Mouse (Mus musculus) cerebellum, adult 8-10 months (tissue): ENCODE results near the gene Tmx1.

Experiments used
- DNase-seq: peaks from one replicate; pipeline ENCODE4 v3.0.0; 2022

Gene Tmx1

DNA sequence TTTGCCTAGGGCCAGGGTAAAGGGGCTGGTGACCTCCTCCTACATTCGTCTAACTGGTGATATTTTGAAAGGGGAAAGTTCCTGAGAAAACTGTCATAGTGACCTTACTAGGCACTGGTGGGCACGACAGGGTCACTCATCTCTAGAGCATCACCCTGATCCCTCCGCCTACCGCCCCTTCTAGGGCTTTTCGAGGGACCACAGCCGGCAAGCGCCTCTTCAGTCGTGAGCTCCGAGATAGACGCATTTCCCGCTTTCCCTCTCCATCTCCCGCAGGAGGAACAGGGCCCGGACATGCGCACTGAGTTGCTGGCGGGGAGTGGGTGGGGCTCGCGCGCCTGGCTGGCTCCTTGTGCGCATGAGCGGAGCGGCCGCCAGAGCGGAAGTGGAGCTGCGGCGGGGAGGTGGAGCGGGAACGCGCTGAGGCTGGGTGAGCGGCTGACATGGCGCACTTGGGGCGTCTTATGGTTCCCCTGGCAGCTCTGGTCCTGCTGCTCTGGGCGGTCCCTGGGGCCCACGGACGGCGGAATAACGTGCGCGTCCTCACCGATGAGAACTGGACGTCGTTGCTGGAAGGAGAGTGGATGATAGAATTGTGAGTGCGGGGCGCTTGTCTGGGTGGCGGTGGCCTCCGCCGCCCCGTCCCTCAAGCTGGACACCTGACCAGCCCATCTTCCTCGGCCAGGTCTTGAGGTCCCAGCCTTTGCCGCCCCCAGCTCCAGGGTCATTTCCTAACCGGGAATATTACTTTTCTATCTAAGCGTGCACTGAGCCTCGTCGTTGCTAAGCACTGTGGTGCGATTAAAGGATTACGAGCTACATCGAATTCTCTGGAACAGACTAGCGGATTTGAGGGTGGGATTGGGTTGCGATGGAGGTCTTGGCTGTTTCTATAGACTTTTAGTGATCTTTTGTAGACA, at the start of gene Tmx1:
TSS of gene Tmx1 (plus strand) at position 370 of the 920 bp plus-strand sequence.
- DNase-seq, result peak; percentile 98

DNA sequence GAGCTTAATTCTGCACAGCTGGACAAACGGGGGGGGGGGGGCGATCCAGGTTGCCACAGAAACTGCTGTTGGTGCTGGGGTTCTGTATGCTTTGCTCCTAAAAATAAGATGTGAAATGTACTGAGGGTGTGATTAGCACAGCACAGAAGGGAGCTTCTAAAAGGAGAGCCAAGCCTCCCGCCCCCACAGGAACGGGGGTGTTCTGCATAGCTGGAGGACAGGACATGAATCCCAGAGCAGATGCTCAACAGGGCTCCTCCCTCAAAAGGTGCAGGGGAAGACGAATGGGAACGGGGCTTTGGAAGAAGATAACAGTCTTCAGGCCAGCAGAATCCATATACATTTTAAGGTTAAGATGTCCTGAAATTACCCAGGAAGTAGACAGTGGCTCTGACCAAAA, 48.6 kb upstream of the Tmx1 start:
- DNase-seq, result no peak

- no peak for DNase-seq
Measured at GRCm38 (mm10) chr12:70408396-70408795, 44.5 kb upstream of the Tmx1 start.

GRCm38 (mm10) chr12:70409600-70409999, 43.3 kb upstream of the Tmx1 start:
- DNase-seq, result no peak

DNA sequence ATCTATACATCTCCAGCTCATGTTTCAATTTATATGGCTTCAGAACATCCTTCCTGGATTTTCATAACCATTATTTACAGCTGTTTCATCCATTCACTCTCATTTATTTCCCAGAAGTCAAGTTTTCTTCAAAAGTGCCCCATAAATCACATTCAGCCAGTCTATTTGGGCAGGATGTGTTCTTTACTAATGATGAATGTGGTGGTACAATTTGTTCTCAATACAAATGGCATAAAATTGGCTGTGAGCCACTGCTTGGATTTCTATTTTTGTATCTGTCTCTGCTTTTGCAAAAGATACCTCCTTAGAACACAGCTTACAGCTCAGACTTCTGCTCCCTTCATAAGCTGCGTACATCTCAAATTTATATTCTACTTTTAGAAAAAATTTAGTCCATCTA, 32.7 kb upstream of the Tmx1 start:
- no peak for DNase-seq

DNA sequence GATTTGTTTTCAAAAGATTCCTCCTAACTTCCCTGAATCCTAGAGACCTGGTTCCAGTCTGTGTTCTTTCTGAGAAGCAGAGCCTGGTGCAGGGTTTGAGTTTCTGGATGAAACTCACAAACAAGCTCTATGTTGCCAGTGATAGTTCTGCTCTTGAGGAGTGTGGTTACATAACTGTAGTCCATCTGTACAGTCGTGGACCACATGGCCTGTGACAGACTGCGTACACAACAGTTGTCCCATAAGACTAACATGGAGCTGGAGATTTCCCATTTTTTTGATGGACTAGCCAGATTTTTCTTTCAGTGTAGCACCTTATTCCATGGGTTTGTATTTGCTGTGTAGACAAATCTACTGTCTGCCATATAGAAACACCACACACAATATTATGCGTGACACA, 31.9 kb upstream of the Tmx1 start:
- no peak for DNase-seq

- DNase-seq, result no peak
Measured at GRCm38 (mm10) chr12:70422322-70423118, 30.4 kb upstream of the Tmx1 start.

GRCm38 (mm10) chr12:70427885-70428284, 25.0 kb upstream of the Tmx1 start:
- no peak for DNase-seq

DNA sequence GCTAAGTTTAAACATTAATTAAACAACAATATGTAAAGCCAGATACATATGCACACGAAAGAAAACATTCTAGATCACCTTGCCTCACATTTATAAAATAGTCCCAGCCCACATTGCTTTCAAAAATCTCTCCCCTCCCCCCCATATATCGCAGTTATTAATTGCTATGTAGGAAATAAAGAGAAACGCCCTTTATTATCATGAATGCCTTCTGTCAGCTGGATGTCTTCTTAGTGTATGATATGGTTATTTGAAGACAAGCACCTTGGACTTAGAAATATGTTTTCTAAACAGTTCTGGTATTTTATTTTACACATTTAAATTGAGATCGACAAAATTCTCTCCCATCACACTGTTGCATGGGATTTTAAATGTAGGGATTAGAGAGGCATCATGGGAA, 23.3 kb upstream of the Tmx1 start:
- no peak for DNase-seq

GRCm38 (mm10) chr12:70430307-70430950, 22.5 kb upstream of the Tmx1 start:
- DNase-seq, result peak; percentile 53

DNA sequence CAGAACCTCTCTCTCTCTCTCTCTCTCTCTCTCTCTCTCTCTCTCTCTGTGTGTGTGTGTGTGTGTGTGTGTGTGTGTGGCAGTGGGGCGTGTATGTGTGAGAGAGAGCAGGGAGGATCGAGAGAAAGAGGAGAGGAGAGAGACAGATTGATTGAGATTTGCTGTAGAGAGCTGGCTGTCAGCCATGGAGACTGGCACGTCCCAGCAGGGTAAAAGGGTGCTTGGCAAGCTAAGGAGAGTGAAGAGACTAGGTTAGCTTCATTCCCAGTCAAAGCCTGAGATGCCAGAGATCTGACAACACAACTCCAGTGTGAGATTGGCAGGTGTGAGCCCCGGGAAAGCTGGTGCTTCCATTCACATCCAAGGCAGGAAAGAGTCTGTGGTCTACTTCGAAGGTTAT, 21.5 kb upstream of the Tmx1 start:
- DNase-seq, result no peak

- no peak for DNase-seq
Measured at GRCm38 (mm10) chr12:70449961-70450360, 2.9 kb upstream of the Tmx1 start.

GRCm38 (mm10) chr12:70451533-70451932, 1.4 kb upstream of the Tmx1 start:
- no peak for DNase-seq

DNA sequence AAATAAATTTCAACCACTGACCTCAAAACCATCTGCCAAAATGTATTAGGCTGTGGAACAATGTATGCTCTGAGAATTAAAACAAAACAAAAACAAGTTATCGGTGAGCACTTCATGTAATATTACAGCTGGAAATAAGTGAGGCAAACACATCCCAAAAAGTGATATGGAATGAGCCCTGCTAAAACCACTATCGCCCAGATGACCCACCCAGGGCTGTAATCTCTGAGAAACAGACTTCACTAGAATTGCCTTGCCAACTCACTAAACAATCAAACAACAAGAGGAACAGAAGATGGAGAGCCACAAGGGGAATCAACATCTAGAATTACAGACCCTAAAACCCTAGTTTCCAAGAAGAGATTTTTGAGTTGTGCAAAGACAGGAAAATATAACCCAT, 752 bp upstream of the Tmx1 start:
- no peak for DNase-seq

GRCm38 (mm10) chr12:70455226-70455625, 2.3 kb downstream of the Tmx1 start:
- DNase-seq, result no peak

DNA sequence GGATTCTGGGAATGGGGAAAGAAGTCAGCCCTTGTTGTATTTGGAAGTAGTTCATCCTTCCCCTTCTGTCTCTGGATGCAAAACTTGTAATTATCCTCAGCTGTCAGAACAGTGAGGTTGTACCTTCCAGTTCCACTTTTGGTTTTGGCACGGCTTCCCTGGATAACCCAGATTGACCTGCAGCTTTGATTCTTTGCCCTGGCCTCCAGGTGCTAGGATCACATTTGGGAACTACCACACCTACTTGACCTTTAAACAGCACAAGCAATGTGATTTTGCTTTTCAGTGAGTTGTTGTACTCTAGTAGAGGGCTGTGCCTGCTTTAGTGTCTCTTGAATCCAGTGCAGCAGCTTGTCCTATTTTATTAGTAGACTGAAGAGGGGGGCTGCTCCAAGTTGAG, 6.7 kb downstream of the Tmx1 start:
- no peak for DNase-seq

DNA sequence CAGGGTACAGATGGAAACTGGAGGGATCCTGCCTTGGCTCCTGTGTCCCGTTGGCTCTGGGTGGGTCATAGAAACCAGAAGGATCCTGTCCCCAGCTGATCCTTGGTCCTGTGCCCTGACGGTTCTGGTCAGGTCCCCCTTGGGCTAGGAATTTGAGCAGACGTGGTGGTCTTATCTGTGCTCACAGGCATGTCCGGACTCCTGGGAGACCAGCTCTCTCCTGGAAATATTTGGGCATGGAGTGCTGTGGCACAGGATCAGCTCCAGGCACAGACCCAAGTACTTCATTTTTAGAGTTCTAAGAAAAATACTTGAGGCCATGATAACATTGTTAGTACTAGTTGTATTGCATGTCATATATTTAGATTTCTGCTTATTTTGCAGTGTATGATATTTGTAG, 11.1 kb downstream of the Tmx1 start:
- no peak for DNase-seq

- no peak for DNase-seq
Measured at GRCm38 (mm10) chr12:70475336-70475735, 22.4 kb downstream of the Tmx1 start.

DNA sequence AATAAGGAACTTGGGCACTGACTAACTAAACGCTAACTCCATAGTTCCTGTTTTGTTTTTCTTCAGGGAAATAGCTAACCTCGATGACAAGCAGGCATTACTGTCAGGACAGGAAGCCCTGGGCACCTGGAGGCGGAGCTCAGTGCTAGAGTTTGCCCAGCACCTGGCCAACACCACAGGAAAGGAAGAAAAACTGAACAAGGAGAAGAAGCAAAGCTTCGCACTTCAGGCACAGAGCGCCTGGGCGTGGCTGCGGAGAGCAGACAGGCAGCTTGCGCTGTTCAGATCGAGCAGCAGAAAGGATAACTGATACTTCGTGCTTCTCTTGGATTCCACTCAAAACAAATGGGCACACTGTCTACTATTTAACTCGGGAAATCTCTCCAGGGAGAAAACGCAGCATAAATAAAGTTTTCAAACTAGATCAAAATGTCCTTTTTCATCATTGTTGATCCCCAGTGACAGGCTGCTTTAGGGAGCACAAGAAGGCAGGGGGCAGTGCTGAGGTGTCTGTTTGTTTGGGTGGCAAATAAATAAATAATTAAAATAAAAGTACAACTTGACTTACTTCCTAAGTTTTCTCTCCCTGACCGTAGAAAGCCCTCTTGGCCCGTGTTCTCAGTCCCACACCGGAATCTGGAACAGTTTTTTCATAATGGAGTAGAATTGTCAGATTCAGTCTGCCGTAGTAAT, 24.1 kb downstream of the Tmx1 start:
- no peak for DNase-seq

DNA sequence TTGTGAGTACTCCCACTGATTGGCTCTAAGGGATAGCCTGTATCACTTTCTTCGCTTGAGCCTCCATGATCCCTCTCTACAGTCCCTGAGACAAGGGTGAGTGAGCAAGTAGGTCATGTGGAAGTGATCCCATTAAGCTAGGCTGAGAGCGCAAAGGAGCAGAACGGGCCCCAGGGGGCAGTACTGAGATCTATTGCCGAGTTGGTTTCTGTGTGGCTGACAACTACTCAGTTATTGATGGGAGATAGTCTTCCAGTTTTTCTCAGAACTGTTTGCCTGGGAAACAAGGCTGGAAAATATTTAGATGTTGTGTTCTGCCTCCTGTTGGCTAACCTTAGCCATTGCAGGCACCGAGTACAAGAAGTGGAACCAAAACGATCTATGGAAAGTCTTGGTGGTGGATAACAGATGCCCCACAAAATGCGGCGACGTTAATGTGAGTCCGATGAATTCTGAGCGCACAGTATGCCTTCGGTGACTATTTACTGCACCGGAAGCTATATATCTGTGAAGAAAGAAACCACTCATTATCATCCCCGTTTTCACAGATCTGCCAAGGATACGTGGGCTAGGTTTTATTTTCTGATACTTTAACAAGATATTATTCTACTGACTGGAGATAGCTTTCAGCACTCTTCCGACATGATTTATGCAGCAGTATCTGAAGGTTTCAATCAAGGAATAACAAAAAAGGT, 24.8 kb downstream of the Tmx1 start:
- DNase-seq, result peak; percentile 30

- DNase-seq, result no peak
Measured at GRCm38 (mm10) chr12:70485956-70486355, 33.1 kb downstream of the Tmx1 start.
